Mouse (Mus musculus): ENCODE data around the gene Ndc1. TPM values are rescaled to one million over a fixed set of nuclear protein-coding genes. Genes with fewer than 3 reads are reported as not detected.
A peak's percentile ranks its signal among the peaks of the same experiment; 100 is the strongest.

Ndc1 gene
- polyA plus RNA-seq, 1 experiment from 2014 or later: 28.7 TPM

DNA sequence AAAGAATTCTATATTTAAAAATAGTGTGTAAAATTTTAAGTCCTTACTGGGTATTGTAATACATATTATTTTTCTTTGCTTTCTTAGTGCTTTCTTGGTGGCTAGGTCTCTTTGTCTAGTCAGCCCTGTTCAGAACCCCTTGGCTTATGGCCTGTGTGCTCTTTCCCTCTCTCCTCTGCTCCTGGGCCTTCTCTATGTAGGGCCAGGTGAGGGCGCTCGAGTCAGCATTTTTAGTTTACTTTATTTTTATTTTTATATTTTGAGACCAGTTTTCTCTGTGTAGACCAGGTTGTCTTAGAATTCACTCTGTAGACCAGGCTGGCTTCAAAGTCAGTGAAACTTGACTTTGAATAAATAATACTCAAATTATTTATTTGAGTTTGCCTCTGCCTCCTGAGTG is 4.7 kb downstream of the Ndc1 start:
- no peak for ATAC-seq (ENCODE audit: low FRiP score)
- Histone ChIP-seq H3K4me3 (no peak overlapping the region), H3K4me1 (peaks cover 8% of the 10 kb centered on the region), H3K36me3 (peaks cover 55% of the 10 kb centered on the region), H3K4me2 (replicated peaks) (no peak overlapping the region), H3K9me3 (replicated peaks) (no peaks in the 10 kb centered on the region), H3K9ac (no peak overlapping the region), H3K27ac (no peak overlapping the region), H3K27me3 (no peaks in the 10 kb centered on the region)
- WGBS: 81% methylated on average over 2 of the region's 2 CpGs

DNA sequence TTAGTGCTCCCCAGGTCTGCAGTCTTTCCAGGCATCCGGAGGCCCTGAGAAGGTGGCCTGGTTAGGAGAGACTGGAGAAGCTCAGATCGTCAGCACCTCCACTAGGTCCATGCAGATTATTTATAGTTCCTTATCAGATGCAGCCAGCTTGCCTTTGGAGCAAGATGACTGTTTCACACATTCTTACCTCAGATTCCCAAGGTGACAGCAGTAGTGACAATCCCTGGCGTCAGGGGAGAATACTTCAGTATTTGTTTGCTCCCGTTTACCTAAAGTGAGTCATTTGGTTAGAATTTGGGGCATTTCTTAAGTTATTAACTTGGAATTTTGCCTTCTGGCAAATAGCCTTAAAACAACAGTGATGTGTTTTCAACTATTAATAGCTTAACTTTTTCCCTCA is 7.1 kb downstream of the Ndc1 start:
- H3K36me3 ChIP-seq: peaks cover 63% of the 10 kb centered on the region
- H3K4me2 ChIP-seq (replicated peaks): no peak overlapping the region
- H3K9me3 ChIP-seq (replicated peaks): no peaks in the 10 kb centered on the region
- 91% methylated on average over 4 of the region's 4 CpGs for WGBS
- H3K4me3 ChIP-seq: no peak overlapping the region
- no peaks in the 10 kb centered on the region for H3K27me3 ChIP-seq
- H3K27ac ChIP-seq: no peak overlapping the region
- no peaks in the 10 kb centered on the region for H3K4me1 ChIP-seq
- no peak for ATAC-seq (ENCODE audit: low FRiP score)
- no peak overlapping the region for H3K9ac ChIP-seq

DNA sequence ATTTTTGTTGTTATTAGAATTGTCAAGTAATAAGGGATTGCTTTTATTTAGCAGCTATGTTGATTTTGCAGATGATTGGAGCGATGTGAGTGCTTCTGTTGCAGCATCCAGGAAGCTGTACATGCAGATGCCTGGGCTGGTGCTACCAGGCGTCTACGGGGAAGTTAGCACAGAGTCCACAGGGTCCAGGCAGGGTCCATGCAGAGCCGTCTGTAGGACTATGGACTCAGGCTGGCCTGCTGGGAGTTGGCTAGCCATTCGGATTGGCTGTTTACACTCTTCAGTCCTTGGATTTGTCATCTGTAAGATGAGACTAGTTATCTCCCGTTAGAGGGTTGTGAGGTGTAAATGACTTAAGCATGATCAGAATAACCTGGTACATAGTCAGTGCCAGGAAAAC is 11.4 kb downstream of the Ndc1 start:
- no peak overlapping the region for H3K27ac ChIP-seq
- no peaks in the 10 kb centered on the region for H3K4me1 ChIP-seq
- no peaks in the 10 kb centered on the region for H3K27me3 ChIP-seq
- WGBS: 91% methylated on average over 6 of the region's 6 CpGs
- no peak overlapping the region for H3K4me2 ChIP-seq (replicated peaks)
- no peak overlapping the region for H3K4me3 ChIP-seq
- ATAC-seq (ENCODE audit: low FRiP score): no peak
- H3K9ac ChIP-seq: no peak overlapping the region
- H3K9me3 ChIP-seq (replicated peaks): no peaks in the 10 kb centered on the region
- peaks cover 65% of the 10 kb centered on the region for H3K36me3 ChIP-seq

DNA sequence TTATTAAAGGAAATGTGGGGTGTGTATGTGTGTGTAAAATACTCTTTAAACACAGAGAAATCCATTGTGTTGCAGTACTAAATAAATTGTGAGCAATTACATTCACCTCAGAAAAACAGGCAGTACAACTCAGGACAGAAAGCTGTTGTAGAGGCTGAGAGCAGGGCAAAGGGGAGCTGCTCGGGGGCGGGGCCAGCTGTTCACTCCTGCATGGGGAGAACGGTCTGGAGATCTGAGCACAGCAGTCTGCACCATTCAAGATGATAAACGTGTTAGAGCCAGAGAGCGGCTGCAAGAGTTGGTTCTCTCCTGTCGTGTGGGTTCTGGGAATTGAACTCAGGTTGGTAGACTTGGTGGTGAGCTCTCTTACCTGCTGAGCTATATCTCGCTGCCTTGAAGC is 13.3 kb downstream of the Ndc1 start:
- H3K4me3 ChIP-seq: no peak overlapping the region
- H3K36me3 ChIP-seq: peaks cover 51% of the 10 kb centered on the region
- no peaks in the 10 kb centered on the region for H3K27me3 ChIP-seq
- no peak overlapping the region for H3K27ac ChIP-seq
- ATAC-seq (ENCODE audit: low FRiP score): no peak
- no peaks in the 10 kb centered on the region for H3K4me1 ChIP-seq
- no peak overlapping the region for H3K4me2 ChIP-seq (replicated peaks)
- H3K9me3 ChIP-seq (replicated peaks): no peaks in the 10 kb centered on the region
- no peak overlapping the region for H3K9ac ChIP-seq
- 87% methylated on average over 7 of the region's 7 CpGs for WGBS

DNA sequence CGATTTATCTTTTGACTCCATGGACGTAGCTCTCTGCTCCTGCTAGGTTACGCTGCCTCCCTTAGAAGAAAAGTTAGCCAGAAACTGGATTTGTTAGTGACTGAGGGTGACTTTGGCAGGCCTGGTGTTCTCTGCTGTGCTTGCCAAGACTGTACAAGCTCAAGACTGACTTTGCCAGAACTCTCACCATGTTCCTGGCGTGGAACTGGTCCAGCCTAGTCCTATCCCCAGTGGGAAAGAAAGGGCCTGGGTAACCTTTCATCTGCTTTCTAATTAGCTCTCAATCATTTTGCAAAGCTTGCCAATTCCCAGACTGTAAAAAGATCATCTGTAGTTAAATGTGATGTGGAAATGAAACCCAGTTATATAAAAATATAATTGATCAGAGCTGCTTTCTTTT is 19.5 kb downstream of the Ndc1 start:
- Histone ChIP-seq H3K27me3 (no peaks in the 10 kb centered on the region), H3K9ac (no peak overlapping the region), H3K4me1 (no peaks in the 10 kb centered on the region), H3K4me3 (no peak overlapping the region), H3K36me3 (peaks cover 49% of the 10 kb centered on the region), H3K4me2 (replicated peaks) (no peak overlapping the region), H3K27ac (no peak overlapping the region), H3K9me3 (replicated peaks) (no peaks in the 10 kb centered on the region)
- no peak for ATAC-seq (ENCODE audit: low FRiP score)
- over 99% methylated on average over 4 of the region's 4 CpGs for WGBS

DNA sequence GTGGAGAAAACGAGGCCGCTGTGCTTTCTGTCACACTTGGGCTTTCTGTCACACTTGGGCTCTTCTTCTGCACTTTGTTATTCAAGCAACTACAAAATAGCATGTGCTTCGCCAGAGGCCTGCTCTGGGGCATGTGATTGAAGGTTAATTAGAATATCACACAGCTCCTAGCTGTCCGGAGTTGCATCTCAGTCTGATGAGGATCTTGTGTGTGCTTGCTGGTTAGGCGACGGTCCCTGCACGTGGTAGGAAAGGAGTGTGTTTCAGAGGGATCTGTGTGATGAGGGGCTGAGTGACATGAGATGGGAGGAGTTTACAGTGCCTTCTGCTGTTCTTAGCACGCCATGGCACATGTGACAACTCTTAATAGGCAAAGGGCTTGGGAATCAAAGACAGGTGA is 19.9 kb downstream of the Ndc1 start:
- no peak overlapping the region for H3K4me2 ChIP-seq (replicated peaks)
- no peak overlapping the region for H3K9ac ChIP-seq
- H3K27ac ChIP-seq: no peak overlapping the region
- H3K4me3 ChIP-seq: no peak overlapping the region
- WGBS: 90% methylated on average over 8 of the region's 8 CpGs
- no peaks in the 10 kb centered on the region for H3K9me3 ChIP-seq (replicated peaks)
- ATAC-seq (ENCODE audit: low FRiP score): no peak
- H3K36me3 ChIP-seq: peaks cover 50% of the 10 kb centered on the region
- no peaks in the 10 kb centered on the region for H3K27me3 ChIP-seq
- H3K4me1 ChIP-seq: no peaks in the 10 kb centered on the region

DNA sequence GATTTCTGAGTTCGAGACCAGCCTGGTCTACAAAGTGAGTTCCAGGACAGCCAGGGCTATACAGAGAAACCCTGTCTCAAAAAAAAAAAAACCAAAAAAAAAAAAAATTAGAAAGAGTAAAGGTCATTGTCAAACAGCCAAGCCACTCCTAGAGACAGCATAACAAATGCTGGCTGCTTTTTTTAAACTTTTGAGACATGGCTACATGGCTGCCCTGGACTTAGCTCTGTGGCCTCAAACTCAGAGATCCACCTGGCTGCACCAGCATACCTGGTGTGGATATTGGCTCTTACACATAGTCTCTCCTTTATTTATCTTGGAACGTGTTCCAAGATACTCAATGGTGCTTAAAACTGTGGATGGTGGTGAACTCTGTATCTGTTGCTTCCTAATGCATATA is 20.7 kb downstream of the Ndc1 start:
- Histone ChIP-seq H3K27ac (no peak overlapping the region), H3K4me1 (no peaks in the 10 kb centered on the region), H3K9me3 (replicated peaks) (no peaks in the 10 kb centered on the region), H3K36me3 (peaks cover 45% of the 10 kb centered on the region), H3K27me3 (no peaks in the 10 kb centered on the region), H3K4me3 (no peak overlapping the region), H3K4me2 (replicated peaks) (no peak overlapping the region), H3K9ac (no peak overlapping the region)
- ATAC-seq (ENCODE audit: low FRiP score): no peak
- 96% methylated on average over 2 of the region's 2 CpGs for WGBS

DNA sequence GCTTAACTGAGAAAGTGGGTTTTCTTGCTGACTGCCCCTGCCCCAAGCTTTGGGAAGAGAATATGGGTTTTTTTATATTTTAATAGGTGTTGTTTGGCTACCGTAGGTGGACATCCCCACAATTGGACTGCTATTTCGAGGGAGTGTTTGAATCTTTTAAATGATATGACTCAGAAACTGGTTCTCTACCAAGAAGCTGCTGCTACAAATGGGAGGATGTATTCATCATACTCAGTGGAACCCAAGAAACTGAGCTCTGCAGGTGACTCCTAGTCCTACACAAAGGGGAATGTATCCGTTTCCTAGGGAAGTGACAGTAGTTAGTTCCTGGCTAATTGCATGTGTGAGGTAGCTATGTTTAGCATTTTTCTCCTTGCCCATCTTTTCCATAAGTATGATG is 21.8 kb downstream of the Ndc1 start:
- no peak for ATAC-seq (ENCODE audit: low FRiP score)
- Histone ChIP-seq H3K9ac (no peak overlapping the region), H3K36me3 (peaks cover 43% of the 10 kb centered on the region), H3K4me1 (no peaks in the 10 kb centered on the region), H3K9me3 (replicated peaks) (no peaks in the 10 kb centered on the region), H3K4me2 (replicated peaks) (no peak overlapping the region), H3K27ac (no peak overlapping the region), H3K27me3 (no peaks in the 10 kb centered on the region), H3K4me3 (no peak overlapping the region)
- 97% methylated on average over 3 of the region's 3 CpGs for WGBS

DNA sequence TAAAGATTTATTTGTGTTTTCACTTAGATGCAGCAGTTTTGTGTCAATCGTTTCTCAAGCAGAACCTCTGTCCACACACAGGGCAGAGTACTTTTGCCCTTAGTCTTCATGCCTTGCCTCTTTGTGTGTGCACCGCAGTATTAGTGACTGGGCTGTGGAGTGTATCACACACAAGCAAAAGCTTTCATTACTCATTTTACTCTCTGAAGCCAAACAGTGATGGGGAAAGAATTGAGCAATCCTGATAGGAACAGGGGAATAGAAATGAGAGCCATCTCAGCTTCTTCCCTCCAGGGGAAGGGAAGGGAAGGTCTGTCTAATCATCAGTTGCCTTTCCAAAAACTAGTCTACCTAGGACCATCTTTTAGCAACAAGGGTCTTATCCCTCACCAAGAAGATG is 26.2 kb downstream of the Ndc1 start:
- no peak overlapping the region for H3K27ac ChIP-seq
- no peak for ATAC-seq (ENCODE audit: low FRiP score)
- no peaks in the 10 kb centered on the region for H3K9me3 ChIP-seq (replicated peaks)
- H3K4me2 ChIP-seq (replicated peaks): no peak overlapping the region
- no peak overlapping the region for H3K4me3 ChIP-seq
- no peaks in the 10 kb centered on the region for H3K4me1 ChIP-seq
- no peak overlapping the region for H3K9ac ChIP-seq
- 94% methylated on average over 2 of the region's 2 CpGs for WGBS
- H3K36me3 ChIP-seq: peaks cover 52% of the 10 kb centered on the region
- H3K27me3 ChIP-seq: no peaks in the 10 kb centered on the region

DNA sequence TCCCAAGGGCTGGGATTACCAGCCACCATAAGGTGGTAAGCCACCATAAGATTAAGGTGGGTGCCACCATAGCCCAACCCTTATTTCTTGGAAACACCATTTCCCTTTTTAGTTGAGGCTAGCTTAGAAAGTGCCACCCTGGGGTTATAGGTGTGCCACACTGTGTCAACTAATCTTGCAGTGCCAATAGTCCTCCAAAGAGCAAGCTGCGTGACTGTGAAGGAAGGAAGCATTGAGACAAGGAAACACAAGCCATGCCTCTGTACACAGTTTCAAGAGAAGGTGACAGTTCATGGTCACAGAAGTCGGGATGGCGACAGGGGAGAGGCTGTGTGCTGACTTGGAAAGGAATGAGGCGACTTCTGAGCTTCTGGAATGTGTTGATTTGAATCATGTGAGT is 52.6 kb downstream of the Ndc1 start:
- WGBS: 84% methylated on average over 4 of the region's 4 CpGs

DNA sequence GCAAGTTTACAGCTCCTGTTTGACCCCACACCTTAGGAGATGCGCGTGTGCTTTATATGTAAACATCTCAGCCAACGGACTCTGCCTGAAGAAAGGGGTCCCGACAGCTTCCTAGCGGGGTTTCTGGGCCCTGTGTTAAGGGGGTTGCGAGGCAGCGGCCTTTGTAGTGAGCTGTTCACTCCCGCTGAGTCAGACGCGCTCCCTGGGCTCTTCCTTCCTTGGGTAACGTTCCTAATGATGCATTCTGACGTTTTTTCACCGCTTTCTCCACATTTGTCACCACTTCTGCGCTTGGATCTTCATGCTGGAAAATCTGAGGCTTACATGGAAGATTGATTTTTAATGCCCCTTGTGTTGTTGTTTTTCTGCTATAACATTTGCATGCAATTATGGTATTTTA is 54.1 kb downstream of the Ndc1 start:
- H3K27me3 ChIP-seq: peaks cover 6% of the 10 kb centered on the region
- peaks cover 6% of the 10 kb centered on the region; the same call in 1 of the 2 replicates for H3K36me3 ChIP-seq
- H3K4me1 ChIP-seq: peaks cover 4% of the 10 kb centered on the region; the same call in 1 of the 2 replicates
- WGBS: 2% methylated on average over 14 of the region's 14 CpGs
- no peaks in the 10 kb centered on the region for H3K9me3 ChIP-seq (replicated peaks)
- peak overlapping the region; percentile 13; the same call in 1 of the 2 replicates for H3K4me3 ChIP-seq
- H3K27ac ChIP-seq: no peak overlapping the region
- peak overlapping the region; percentile 44 for H3K4me2 ChIP-seq (replicated peaks)
- ATAC-seq (ENCODE audit: low FRiP score): no peak
- no peak overlapping the region for H3K9ac ChIP-seq

More for the DNA sequence above, 52.6 kb downstream of the Ndc1 start:
- H3K27ac ChIP-seq: no peak overlapping the region
- no peak overlapping the region for H3K4me2 ChIP-seq (replicated peaks)
- peaks cover 4% of the 10 kb centered on the region; the same call in 1 of the 2 replicates for H3K4me1 ChIP-seq
- no peaks in the 10 kb centered on the region for H3K9me3 ChIP-seq (replicated peaks)
- peaks cover 3% of the 10 kb centered on the region; the same call in 1 of the 2 replicates for H3K27me3 ChIP-seq
- H3K4me3 ChIP-seq: no peak overlapping the region
- no peak overlapping the region for H3K9ac ChIP-seq
- H3K36me3 ChIP-seq: peaks cover 11% of the 10 kb centered on the region
- ATAC-seq (ENCODE audit: low FRiP score): no peak

DNA sequence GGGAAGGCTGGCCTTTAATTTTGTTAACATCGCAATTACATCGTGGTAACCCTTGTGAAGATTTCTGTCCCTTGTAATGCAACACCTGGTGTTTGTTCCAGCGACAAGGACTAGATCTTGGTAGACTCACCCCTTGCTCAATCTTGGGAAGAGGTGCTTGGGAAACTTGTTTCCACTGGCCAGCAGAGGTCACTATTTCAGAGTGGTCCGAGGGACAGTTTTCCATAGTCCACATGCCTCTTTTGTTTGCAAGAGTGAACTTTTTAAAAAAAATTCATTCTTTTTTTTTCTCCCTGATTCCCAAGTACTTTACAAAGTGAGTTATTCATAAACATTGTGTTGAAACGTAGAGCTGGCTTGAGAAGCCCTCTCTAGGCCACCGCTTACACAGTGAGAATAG is 54.6 kb downstream of the Ndc1 start:
- Histone ChIP-seq H3K27ac (no peak overlapping the region), H3K4me1 (peaks cover 4% of the 10 kb centered on the region; the same call in 1 of the 2 replicates), H3K4me2 (replicated peaks) (no peak overlapping the region), H3K9me3 (replicated peaks) (no peaks in the 10 kb centered on the region), H3K4me3 (no peak overlapping the region), H3K9ac (no peak overlapping the region), H3K36me3 (peaks cover 6% of the 10 kb centered on the region; the same call in 1 of the 2 replicates), H3K27me3 (peaks cover 9% of the 10 kb centered on the region)
- WGBS: 20% methylated on average over 6 of the region's 6 CpGs
- ATAC-seq (ENCODE audit: low FRiP score): no peak

DNA sequence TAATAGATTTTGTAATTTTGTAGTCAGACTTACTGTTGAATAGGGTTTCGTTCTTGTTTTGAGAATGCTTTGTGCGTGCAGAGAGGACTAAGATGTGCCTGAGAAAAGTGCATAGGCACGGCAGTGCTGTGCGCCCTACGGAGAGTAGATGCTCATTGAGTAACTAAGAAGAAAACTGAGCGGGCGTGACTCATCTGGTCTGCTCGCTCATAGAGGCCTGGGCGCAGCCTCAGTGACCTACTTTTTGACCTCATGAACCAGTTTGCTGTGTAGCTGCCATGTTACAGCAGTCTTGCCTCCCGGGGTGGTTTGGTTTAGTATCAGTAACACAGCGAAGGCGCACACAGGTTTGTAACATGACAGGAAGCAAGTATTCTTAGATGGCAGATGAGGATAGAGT is 58.0 kb downstream of the Ndc1 start:
- Histone ChIP-seq H3K27ac (no peak overlapping the region), H3K4me3 (no peak overlapping the region)
- ATAC-seq (ENCODE audit: low FRiP score): no peak

More for the DNA sequence above, 58.0 kb downstream of the Ndc1 start:
- peaks cover 4% of the 10 kb centered on the region; the same call in 1 of the 2 replicates for H3K4me1 ChIP-seq
- H3K27me3 ChIP-seq: peaks cover 14% of the 10 kb centered on the region
- 93% methylated on average over 12 of the region's 12 CpGs for WGBS
- no peak overlapping the region for H3K9ac ChIP-seq
- H3K36me3 ChIP-seq: no peaks in the 10 kb centered on the region
- no peaks in the 10 kb centered on the region for H3K9me3 ChIP-seq (replicated peaks)
- no peak overlapping the region for H3K4me2 ChIP-seq (replicated peaks)
